Mouse (Mus musculus) liver, adult 2 months (tissue): ENCODE results near the gene Plcg1.

Experiments used
- CTCF ChIP-seq: fragments of 200-500 bp; IDR thresholded peaks from 2 replicates; pipeline ENCODE4 v1.5.1; 2011; ENCODE audit warnings: low read depth, low read length, control low read depth
- POLR2A ChIP-seq: fragments of 200-500 bp; IDR thresholded peaks from 2 replicates; pipeline ENCODE4 v1.6.1; 2011; ENCODE audit warnings: low read length, control low read depth; ENCODE audit not compliant: insufficient read depth; ENCODE audit errors: extremely low read depth

- TF ChIP-seq POLR2A (no peak), CTCF (no peak)
Observed at GRCm38 (mm10) chr2:160804794-160805527, 73.9 kb downstream of the Plcg1 start.
